Mouse (Mus musculus) central nervous system, embryonic 18 days (tissue): Measurements from ENCODE around the gene Zswim5. TPM values are rescaled to one million over a fixed set of nuclear protein-coding genes. Genes with fewer than 3 reads are reported as not detected.

ENCODE experiments used
- polyA plus RNA-seq: library from polyadenylated mRNA; depleted of rRNA; stranded (reverse); fragments of >200 nt; gene quantifications from 2 replicates; pipeline ENCODE4 v1.2.3, GENCODE M21; 2012; rRNA removed

The Zswim5 gene
- polyA plus RNA-seq: 13.5 and 15.7 TPM in 2 replicates

GRCm38 (mm10) chr4:116876995-116877728 lies at the start of gene Zswim5:
Zswim5 (plus strand) TSS chr4:116877376.

GRCm38 (mm10) chr4:116993672-116994621 lies 116.8 kb downstream of the Zswim5 start, which contains the start of gene Urod:
Urod (minus strand) TSS chr4:116994413.

GRCm38 (mm10) chr4:116995131-116995797 lies 118.1 kb downstream of the Zswim5 start, which contains the start of gene Hectd3:
Hectd3 (plus strand) TSS chr4:116995317.

GRCm38 (mm10) chr4:117019206-117020134 lies 142.3 kb downstream of the Zswim5 start, which contains the start of gene Eif2b3:
Eif2b3 (plus strand) TSS chr4:117019402.

Other genes starting within 250 kb of the Zswim5 start
- 105 and 116 TPM in 2 replicates for gene Nasp, start 249.4 kb upstream of the Zswim5 start, polyA plus RNA-seq
- 665 and 713 TPM in 2 replicates for gene Akr1a1, start 225.7 kb upstream of the Zswim5 start, polyA plus RNA-seq
- 188 and 214 TPM in 2 replicates for gene Prdx1, start 191.8 kb upstream of the Zswim5 start, polyA plus RNA-seq
- 18.5 and 18.6 TPM in 2 replicates for gene Mmachc, start 169.0 kb upstream of the Zswim5 start, polyA plus RNA-seq
- gene Ccdc163, start 168.9 kb upstream of the Zswim5 start, polyA plus RNA-seq: 17.7 and 21.4 TPM in 2 replicates
- 1.8 and 2.2 TPM in 2 replicates for gene Tesk2, start 156.4 kb upstream of the Zswim5 start, polyA plus RNA-seq
- 35.6 and 39.3 TPM in 2 replicates for gene Toe1, start 69.7 kb upstream of the Zswim5 start, polyA plus RNA-seq
- gene Mutyh, start 69.7 kb upstream of the Zswim5 start, polyA plus RNA-seq: 12.8 and 13.0 TPM in 2 replicates
- gene Hpdl, start 55.7 kb upstream of the Zswim5 start, polyA plus RNA-seq: 0.38 and 0.84 TPM in 2 replicates
- gene Urod, start 117.0 kb downstream of the Zswim5 start, polyA plus RNA-seq: 40.6 and 40.9 TPM in 2 replicates
- 52.1 and 54.9 TPM in 2 replicates for gene Hectd3, start 117.9 kb downstream of the Zswim5 start, polyA plus RNA-seq
- gene Eif2b3, start 142.0 kb downstream of the Zswim5 start, polyA plus RNA-seq: 27.9 and 28.7 TPM in 2 replicates
- 9.1 and 9.6 TPM in 2 replicates for gene Ptch2, start 218.7 kb downstream of the Zswim5 start, polyA plus RNA-seq
- 6.1 and 7.2 TPM in 2 replicates for gene Btbd19, start 248.3 kb downstream of the Zswim5 start, polyA plus RNA-seq
- gene Tctex1d4, start 249.4 kb downstream of the Zswim5 start, polyA plus RNA-seq: 0.25 and 0.91 TPM in 2 replicates